Mouse (Mus musculus): Measurements from ENCODE around the gene Pex11g.

- no peak for TF ChIP-seq TAL1 (IDR thresholded peaks at IDR 0.05; ENCODE audit: low read length)
- TF ChIP-seq GATA1 (IDR thresholded peaks at IDR 0.05; ENCODE audit: low read length): no peak
Observed at GRCm38 (mm10) chr8:3417455-3417854, 50.0 kb downstream of the Pex11g start.
